Mouse (Mus musculus): ENCODE data around the gene Pla2r1. TPM values are rescaled to one million over a fixed set of nuclear protein-coding genes. Genes with fewer than 3 reads are reported as not detected.

Pla2r1 gene
- polyA plus RNA-seq, 1 experiment from 2014 or later: 0.05 TPM

DNA sequence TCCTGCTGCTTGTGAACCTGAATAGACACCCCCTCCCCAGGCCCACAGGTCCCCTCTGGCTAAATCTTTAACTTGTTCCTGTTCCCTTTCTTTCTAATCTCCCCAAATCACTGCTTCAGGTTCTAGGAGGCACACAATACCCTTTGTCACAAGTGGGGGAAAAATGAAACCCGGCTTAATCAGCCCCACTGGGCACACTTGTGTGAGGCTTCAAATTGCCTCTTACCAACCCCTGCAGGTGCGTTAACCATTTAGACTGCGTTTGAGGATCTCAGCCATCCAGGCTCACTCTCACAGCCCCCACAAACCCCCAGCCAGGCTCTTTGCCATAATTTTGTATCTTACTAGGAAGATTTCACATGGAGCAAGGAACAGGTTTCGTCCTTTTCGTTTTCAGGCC is 9.1 kb downstream of the Pla2r1 start:
- no peaks in the 10 kb centered on the region for H3K27me3 ChIP-seq
- ChIA-PET POLR2A (no interaction called here), CTCF (no interaction called here)
- ATAC-seq (no peak), DNase-seq (ENCODE audit: low read depth, low spot score) (no peak)
- no peak for TF ChIP-seq CTCF (IDR thresholded peaks at IDR 0.05)
- in situ Hi-C loops (cut with MboI; ENCODE audit: low pct_unique_long_range_greater_than_20kb): no loop called here

DNA sequence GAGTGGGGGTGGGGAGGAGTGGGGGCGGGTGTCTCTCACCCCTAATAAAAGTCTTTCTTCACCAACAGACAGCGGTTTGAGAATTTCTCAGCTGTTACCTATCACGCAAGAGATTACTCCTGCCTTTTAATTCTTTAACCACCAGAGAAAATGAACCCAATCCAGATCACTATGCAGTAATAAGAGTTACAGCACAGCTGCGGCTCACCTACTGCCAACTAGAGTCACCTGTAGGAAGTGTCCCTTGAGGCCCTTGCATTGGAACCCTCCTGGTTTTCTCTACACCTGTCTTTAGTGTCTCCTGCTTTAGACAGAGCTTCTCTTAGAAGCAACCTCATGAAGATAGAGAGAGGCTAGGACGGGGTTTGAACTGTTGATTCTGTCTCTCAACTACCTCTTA is 11.4 kb downstream of the Pla2r1 start:
- ChIA-PET POLR2A (interaction anchor here (0.5 kb wide), 1 partner anchor 47 kb away, joined by 4 read pairs; no protein-coding TSS in a partner anchor), CTCF (no interaction called here)
- DNase-seq (ENCODE audit: low read depth, low spot score): no peak
- in situ Hi-C loops (cut with MboI; ENCODE audit: low pct_unique_long_range_greater_than_20kb): no loop called here
- TF ChIP-seq CTCF (IDR thresholded peaks at IDR 0.05): no peak
- H3K27me3 ChIP-seq: no peaks in the 10 kb centered on the region
- ATAC-seq: no peak

DNA sequence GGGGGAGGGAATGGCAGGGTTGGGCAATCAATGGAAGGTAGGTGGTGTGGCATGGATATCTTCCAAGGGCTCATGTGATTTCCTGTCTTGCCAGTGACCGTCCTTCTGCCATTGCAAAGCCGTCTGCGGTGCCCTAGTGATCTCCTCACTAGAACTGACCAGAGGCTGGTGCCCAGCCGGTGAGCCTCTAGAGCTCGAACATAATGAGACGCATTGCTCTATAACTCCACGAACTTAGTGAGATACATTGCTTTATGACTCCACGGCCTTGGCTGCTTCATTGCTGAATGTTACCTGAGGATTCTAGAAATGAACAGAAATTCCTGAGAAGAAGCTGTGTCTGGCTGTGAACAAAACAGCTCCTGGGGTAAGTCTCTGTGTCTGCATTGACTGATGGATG is 12.8 kb downstream of the Pla2r1 start:
- ChIA-PET CTCF (interaction anchor here (0.7 to 1.5 kb wide), 3 partner anchors 11 to 21 kb away, joined by 3 to 4 read pairs (median 3); no protein-coding TSS in a partner anchor), POLR2A (no interaction called here)
- DNase-seq (ENCODE audit: low read depth, low spot score) (no peak), ATAC-seq (no peak)
- no peaks in the 10 kb centered on the region for H3K27me3 ChIP-seq
- TF ChIP-seq CTCF (IDR thresholded peaks at IDR 0.05): no peak
- in situ Hi-C loops (cut with MboI; ENCODE audit: low pct_unique_long_range_greater_than_20kb): no loop called here

DNA sequence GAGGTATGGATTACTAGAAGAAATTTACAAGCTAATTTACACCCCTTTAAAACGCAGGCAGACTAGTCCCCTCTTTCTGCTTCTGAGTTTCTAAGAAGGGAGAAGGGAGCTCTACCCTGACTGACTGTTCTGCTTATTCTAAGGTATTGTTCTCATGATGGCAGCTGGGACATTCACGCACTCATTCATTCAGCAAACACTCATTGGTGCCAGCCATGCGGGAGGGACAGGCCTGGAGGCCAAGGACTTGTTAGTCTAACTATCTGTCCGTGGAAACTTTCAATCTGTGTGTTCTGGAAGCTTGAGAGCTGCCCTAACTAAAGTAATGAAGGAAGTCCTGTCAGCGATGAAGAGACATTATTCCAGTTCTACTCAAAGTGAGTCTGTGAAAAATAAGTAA is 14.4 kb downstream of the Pla2r1 start:
- H3K27me3 ChIP-seq: no peaks in the 10 kb centered on the region
- POLR2A ChIA-PET: no interaction called here
- DNase-seq (ENCODE audit: low read depth, low spot score): no peak
- no peak for TF ChIP-seq CTCF (IDR thresholded peaks at IDR 0.05)
- ATAC-seq: no peak
- CTCF ChIA-PET: no interaction called here
- in situ Hi-C loops (cut with MboI; ENCODE audit: low pct_unique_long_range_greater_than_20kb): no loop called here

DNA sequence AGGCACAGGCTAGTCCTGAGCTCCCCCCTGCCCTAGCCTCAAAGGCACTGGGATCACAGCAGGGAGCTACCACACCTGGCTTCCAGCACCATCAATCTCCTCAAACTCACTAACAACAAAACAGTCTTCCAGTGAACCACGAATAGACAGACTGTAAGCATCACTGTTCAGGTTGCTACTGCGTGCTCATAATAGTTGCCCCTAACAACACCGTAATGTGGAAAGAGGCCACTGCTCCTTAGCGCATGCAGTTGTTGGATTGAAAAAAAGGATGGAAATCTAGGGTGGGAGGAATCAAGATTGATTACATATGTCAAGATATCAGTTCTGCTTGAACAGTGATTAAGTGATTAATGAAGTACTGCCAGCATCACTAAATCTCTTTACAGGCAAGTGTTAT is 14.8 kb downstream of the Pla2r1 start:
- in situ Hi-C loops (cut with MboI; ENCODE audit: low pct_unique_long_range_greater_than_20kb): no loop called here
- POLR2A ChIA-PET: no interaction called here

DNA sequence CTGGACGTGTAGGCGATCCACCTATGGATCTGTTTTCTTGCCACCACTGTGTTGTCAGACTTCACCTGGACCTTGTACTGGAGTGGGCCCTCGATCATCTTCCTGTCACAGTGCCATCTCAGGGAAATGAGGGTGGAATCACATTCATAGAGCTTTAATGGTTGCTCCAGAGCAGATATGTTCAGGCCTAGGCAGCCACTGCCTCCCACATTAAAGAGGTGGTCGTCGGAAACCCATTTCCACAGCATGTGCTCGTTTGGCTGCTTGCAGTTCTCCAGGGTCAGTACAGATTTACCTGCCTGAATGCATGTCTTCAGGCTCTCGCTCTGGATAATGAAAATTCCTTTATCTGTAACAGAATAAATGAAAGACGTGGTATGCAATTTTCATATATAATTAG is 18.4 kb downstream of the Pla2r1 start:
- DNase-seq (ENCODE audit: low read depth, low spot score): no peak
- POLR2A ChIA-PET: interaction anchor here (0.6 kb wide), 1 partner anchor 73 kb away, joined by 3 read pairs; no protein-coding TSS in a partner anchor
- no peak for ATAC-seq
- CTCF ChIA-PET: no interaction called here
- in situ Hi-C loops (cut with MboI; ENCODE audit: low pct_unique_long_range_greater_than_20kb): no loop called here
- H3K27me3 ChIP-seq: no peaks in the 10 kb centered on the region
- TF ChIP-seq CTCF (IDR thresholded peaks at IDR 0.05): no peak

More for the DNA sequence above, 14.8 kb downstream of the Pla2r1 start:
- no peak for DNase-seq (ENCODE audit: low read depth, low spot score)
- no peak for ATAC-seq
- H3K27me3 ChIP-seq: no peaks in the 10 kb centered on the region
- CTCF ChIA-PET: interaction anchor here (1.2 kb wide), 1 partner anchor 9 kb away, joined by 3 read pairs; no protein-coding TSS in a partner anchor
- TF ChIP-seq CTCF (IDR thresholded peaks at IDR 0.05): no peak

DNA sequence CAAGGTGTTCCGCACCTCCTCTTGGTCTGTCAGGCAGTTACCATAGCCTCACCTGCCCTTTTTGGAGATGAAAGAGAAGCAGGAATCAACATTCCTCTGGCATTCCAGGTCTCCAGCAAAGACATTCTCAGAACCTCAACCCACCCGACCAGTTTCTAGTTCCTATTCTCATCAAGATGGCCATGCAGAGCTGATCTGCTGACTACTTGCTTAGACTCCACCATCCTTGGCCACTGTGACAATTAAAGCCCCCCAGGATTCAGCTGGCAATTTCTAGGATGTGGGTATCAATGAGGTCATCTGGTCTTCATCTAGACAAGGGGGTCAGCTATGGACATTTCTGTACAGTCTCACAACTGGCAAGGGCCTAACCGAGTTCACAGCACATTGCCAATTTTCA is 20.1 kb downstream of the Pla2r1 start:
- DNase-seq (ENCODE audit: low read depth, low spot score) (no peak), ATAC-seq (no peak)
- POLR2A ChIA-PET: no interaction called here
- CTCF ChIA-PET: interaction anchor here (0.8 kb wide), 1 partner anchor 20 kb away, joined by 3 read pairs; the partner anchor contains the start of gene Pla2r1
- TF ChIP-seq CTCF (IDR thresholded peaks at IDR 0.05): no peak
- no peaks in the 10 kb centered on the region for H3K27me3 ChIP-seq
- in situ Hi-C loops (cut with MboI; ENCODE audit: low pct_unique_long_range_greater_than_20kb): no loop called here

DNA sequence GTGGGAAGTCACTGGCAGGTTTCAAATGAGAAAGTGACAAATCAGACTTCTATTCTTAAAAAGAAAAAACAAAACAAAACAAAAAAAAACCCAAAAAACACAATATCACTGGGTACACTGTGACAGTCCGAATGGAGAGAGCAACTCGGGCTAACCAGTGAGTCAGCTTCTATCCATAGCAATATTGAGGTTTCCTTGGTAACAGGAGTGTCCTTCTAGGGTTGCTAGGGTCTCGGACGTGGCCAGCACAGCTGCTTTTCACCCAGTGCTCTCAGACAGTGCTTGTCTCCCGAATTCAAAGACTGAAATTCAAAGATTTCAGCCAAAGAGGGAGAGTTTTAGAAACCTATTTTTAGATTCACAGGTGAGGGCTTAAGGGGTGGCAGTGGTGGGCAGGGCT is 20.6 kb downstream of the Pla2r1 start:
- DNase-seq (ENCODE audit: low read depth, low spot score): no peak
- CTCF ChIA-PET: no interaction called here
- no peak for TF ChIP-seq CTCF (IDR thresholded peaks at IDR 0.05)
- POLR2A ChIA-PET: no interaction called here
- no peaks in the 10 kb centered on the region for H3K27me3 ChIP-seq
- no peak for ATAC-seq
- in situ Hi-C loops (cut with MboI; ENCODE audit: low pct_unique_long_range_greater_than_20kb): no loop called here

DNA sequence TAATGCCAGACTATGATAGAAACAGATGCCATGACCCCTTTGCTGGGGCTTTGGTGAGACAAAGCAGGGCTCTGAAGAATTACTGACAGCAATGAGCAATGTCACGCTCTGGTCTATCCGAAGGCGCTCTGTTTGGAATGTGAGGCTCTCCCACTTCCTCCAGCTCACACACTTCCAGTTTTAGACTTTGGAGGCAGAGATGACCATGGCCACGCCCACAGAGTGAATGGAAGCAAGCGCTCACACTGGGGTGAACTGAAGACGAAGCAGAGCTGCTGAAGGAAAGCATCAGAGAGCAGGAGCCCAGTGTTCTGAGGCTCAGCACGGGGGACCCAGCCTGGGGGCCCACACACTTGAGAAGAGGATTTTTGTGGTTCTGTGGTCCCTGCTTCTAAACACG is 37.3 kb downstream of the Pla2r1 start:
- H3K27me3 ChIP-seq: no peaks in the 10 kb centered on the region
- ChIA-PET CTCF (interaction anchor here (1.0 kb wide), 1 partner anchor 9 kb away, joined by 3 read pairs; no protein-coding TSS in a partner anchor), POLR2A (no interaction called here)
- TF ChIP-seq CTCF (IDR thresholded peaks at IDR 0.05): no peak
- DNase-seq (ENCODE audit: low read depth, low spot score) (no peak), ATAC-seq (no peak)
- in situ Hi-C loops (cut with MboI; ENCODE audit: low pct_unique_long_range_greater_than_20kb): no loop called here

DNA sequence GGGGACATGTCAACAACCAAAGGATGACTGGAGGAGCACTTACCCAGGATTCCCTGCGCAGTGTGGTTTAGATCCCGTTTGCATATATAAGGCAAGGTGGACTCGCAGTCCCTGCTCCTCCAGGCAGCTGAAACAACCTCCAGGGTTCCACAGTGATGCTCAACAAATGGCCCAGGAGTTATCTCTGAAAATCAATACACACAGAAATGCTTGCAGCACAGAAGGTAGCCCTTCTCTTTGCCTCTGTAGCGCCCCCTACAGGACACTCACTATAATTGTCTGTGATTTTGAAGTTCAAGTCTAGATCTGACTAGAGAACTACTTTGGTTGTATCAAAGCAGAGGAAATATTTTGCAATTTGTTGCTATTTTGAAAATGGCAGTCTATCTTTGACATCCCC is 38.2 kb downstream of the Pla2r1 start:
- POLR2A ChIA-PET: no interaction called here
- H3K27me3 ChIP-seq: no peaks in the 10 kb centered on the region
- CTCF ChIA-PET: interaction anchor here (1.0 kb wide), 1 partner anchor 10 kb away, joined by 3 read pairs; no protein-coding TSS in a partner anchor
- DNase-seq (ENCODE audit: low read depth, low spot score): no peak
- TF ChIP-seq CTCF (IDR thresholded peaks at IDR 0.05): peak; percentile 55
- ATAC-seq: no peak
- in situ Hi-C loops (cut with MboI; ENCODE audit: low pct_unique_long_range_greater_than_20kb): no loop called here

DNA sequence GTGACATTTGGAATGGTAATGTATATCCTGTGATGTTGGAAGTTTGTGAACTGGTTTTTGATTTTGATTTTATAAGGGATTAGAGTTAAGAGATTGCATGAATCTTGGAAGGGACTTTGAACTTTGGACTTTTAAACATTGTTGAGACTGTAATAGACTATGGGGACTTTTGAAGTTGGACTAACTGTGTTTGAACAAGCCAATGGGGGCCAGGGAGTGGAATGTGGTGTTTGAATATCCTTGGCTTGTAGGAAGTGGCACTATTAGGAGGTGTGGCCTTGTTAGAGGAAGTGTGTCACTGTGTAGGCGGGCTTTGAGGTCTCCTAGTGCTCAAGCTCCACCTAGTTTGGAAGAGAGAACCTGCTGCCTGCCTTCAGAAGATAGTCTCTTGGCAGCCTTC is 42.4 kb downstream of the Pla2r1 start:
- POLR2A ChIA-PET: no interaction called here
- CTCF ChIA-PET: interaction anchor here (1.0 kb wide), 1 partner anchor 11 kb away, joined by 4 read pairs; no protein-coding TSS in a partner anchor
- ATAC-seq: no peak

DNA sequence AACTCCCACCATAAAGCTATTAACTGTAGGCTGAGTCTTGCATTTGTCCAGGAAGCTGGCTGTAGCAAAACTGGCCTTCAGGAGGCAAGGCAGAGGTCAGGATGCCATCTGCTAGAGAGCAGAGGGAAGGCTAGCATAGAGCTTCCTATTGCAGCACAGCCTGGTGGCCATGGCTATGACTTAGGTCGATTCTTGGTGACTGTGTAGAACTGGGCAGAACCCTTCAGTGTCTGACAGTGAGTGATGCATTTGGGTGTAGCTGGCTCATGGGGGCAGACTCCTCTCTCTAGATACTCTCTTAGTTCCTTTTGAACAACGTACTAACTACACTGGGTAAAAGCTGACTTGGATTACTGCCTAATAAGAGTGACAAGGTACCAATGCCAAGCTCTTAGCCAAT is 48.0 kb downstream of the Pla2r1 start:
- ChIA-PET POLR2A (no interaction called here), CTCF (interaction anchor here (0.8 to 1.0 kb wide), 2 partner anchors 11 to 12 kb away, joined by 3 read pairs; no protein-coding TSS in a partner anchor)
- in situ Hi-C loops (cut with MboI; ENCODE audit: low pct_unique_long_range_greater_than_20kb): no loop called here
- ATAC-seq (no peak), DNase-seq (ENCODE audit: low read depth, low spot score) (no peak)
- H3K27me3 ChIP-seq: no peaks in the 10 kb centered on the region
- TF ChIP-seq CTCF (IDR thresholded peaks at IDR 0.05): no peak

More for the DNA sequence above, 42.4 kb downstream of the Pla2r1 start:
- H3K27me3 ChIP-seq: no peaks in the 10 kb centered on the region
- in situ Hi-C loops (cut with MboI; ENCODE audit: low pct_unique_long_range_greater_than_20kb): no loop called here
- DNase-seq (ENCODE audit: low read depth, low spot score): no peak
- TF ChIP-seq CTCF (IDR thresholded peaks at IDR 0.05): no peak
